Mouse (Mus musculus) adipocyte (in vitro differentiated cells): ENCODE data around the gene Pgam2.
A peak's percentile ranks its signal among the peaks of the same experiment; 100 is the strongest.

Source experiments
- DNase-seq: peaks from one replicate; pipeline ENCODE4 v3.0.0-alpha.2; 2016; ENCODE audit warnings: low spot score

Pgam2 gene

GRCm38 (mm10) chr11:5805711-5806110 lies 2.2 kb upstream of the Pgam2 start:
- DNase-seq = no peak

DNA sequence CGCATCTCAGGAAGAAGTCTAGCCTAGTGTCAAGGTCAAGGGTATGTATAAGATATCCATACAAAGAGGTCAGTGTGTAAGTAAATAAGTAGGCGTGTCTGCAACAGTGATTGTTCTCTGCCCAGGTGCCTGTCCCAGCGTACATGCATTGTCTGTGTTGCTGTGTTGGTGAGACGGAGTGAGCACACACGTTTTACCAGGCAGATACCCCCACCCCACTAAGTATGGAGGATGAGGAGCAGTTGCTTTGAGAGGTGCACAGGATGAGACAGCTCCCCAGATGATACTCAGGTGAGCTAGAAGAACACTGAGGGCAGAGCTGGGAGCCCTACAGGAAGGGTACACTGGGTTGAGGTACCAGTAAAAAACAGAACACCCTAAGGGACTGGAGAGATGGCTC lies 641 bp upstream of the Pgam2 start:
- DNase-seq = no peak

- peak; percentile 25 for DNase-seq
These were observed 896 bp downstream of the Pgam2 start for GRCm38 (mm10) chr11:5802457-5803217.

GRCm38 (mm10) chr11:5802005-5802404 lies 1.5 kb downstream of the Pgam2 start:
- peak; percentile 8 for DNase-seq

DNA sequence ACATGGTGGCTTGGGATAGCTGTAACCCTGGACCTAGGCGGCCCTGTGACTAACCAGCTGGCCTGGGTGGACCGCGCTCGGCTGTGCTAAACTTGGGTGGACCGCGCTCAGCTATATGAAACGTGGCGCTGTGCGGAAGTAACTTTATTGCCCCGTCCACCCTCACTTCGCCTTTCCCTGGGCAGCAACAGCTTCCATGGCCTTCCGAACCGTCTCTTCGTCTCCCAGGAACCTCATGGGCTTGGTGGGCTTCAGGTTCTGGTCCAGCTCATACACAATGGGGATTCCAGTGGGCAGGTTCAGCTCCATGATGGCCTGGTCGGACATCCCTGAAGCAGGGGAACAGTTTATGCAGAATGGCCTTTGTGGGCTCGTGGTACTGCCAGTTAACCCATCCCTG lies 2.0 kb downstream of the Pgam2 start:
- no peak for DNase-seq

DNA sequence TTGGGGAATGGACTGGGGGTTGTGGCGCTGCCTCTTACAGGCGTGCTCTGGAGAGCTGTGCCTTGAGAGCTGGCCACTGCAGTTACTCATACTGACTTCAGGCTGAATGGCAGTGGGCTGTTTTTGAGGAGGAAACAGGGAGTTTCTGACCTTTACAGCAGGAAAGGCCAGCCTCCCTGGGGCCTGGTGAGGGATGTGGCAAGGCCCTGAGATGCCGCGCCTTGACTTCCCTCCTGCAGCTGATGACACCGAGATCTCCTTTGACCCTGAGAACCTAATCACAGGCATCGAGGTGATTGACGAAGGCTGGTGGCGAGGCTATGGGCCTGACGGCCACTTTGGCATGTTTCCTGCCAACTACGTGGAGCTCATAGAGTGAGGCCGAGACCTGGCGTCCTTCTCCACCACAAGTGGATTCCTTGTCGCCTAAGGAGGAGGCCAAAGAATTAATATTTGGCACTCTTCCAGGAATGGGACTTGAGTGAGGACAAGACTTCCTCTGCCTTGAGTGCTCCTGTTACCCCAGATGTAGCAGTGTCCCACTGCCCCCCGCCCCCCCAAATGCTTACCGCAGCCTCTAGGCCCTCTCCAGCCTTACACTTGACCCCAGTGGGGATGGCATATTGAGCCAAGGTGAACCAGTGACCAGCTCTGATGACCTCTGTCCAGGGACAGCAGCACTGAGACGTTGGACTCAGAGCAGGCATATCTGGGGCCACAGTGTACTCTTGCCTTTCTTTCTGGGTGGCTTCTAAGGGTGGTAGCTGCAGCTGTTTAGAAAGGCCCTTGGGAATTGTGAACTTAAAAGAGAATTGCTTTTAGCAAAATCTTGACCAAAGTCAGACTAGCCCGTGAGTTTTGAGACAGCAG lies 3.7 kb downstream of the Pgam2 start:
- no peak for DNase-seq

- DNase-seq = no peak
These were observed 5.6 kb downstream of the Pgam2 start for GRCm38 (mm10) chr11:5797928-5798327.

GRCm38 (mm10) chr11:5797371-5797770 lies 6.2 kb downstream of the Pgam2 start:
- DNase-seq = no peak

DNA sequence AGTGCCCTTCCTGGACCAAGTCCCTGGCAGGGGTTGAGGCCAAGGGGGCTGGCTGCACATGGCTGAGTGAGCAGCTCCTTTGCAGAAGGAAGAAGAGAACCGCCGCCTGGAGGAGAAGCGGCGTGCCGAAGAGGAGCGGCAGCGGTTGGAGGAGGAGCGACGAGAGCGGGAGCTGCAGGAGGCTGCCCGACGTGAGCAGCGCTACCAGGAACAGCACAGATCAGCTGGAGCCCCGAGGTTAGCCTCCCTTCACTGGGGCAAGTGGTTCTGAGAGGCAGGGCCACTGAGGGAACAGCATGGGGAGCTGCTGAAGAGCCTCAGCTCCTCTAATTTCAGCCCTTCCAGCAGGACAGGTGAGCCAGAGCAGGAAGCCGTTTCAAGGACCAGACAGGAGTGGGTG lies 6.6 kb downstream of the Pgam2 start:
- no peak for DNase-seq

DNA sequence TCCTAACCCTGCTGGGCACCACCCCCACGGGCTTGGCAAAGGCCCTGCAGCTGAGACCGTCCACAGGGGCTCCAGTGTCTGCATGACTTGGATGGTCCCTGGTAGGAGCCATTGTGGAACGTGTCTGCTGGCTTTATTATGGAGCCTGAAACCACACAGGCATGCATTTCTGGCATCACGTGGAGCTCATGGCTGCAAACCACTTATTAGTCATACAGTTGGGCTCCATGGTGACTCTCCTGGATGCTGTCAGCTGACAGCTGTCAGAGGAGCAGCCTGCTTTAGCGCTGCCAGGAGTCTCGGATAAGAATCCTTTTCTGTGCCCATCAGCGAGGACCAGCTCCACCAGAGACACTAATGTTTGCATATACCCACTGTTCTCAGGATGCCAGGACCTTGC lies 7.8 kb downstream of the Pgam2 start:
- peak; percentile 14 for DNase-seq

DNA sequence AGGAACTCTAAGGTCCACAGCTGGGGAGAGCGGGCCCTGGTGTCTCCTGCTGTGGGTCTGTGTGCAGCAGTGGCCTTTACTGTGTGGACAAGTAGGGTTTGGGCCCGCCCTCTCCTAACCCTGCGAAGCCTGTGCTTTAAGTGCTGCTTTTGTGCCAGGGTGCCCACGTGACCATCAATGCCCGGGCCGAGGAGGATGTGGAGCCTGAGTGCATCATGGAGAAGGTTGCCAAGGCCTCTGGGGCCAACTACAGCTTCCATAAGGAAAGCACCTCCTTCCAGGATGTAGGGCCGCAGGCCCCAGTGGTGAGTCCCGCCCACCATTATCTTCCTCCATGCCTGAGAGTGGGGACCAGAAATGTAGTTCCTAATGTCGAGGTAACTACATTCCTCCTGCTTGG lies 8.2 kb downstream of the Pgam2 start:
- no peak for DNase-seq

- DNase-seq = no peak
These were observed 13.1 kb downstream of the Pgam2 start for GRCm38 (mm10) chr11:5790431-5790830.

- no peak for DNase-seq
These were observed 13.7 kb downstream of the Pgam2 start for GRCm38 (mm10) chr11:5789754-5790333.

- DNase-seq = peak; percentile 39
These were observed 14.3 kb downstream of the Pgam2 start for GRCm38 (mm10) chr11:5789071-5789753.

DNA sequence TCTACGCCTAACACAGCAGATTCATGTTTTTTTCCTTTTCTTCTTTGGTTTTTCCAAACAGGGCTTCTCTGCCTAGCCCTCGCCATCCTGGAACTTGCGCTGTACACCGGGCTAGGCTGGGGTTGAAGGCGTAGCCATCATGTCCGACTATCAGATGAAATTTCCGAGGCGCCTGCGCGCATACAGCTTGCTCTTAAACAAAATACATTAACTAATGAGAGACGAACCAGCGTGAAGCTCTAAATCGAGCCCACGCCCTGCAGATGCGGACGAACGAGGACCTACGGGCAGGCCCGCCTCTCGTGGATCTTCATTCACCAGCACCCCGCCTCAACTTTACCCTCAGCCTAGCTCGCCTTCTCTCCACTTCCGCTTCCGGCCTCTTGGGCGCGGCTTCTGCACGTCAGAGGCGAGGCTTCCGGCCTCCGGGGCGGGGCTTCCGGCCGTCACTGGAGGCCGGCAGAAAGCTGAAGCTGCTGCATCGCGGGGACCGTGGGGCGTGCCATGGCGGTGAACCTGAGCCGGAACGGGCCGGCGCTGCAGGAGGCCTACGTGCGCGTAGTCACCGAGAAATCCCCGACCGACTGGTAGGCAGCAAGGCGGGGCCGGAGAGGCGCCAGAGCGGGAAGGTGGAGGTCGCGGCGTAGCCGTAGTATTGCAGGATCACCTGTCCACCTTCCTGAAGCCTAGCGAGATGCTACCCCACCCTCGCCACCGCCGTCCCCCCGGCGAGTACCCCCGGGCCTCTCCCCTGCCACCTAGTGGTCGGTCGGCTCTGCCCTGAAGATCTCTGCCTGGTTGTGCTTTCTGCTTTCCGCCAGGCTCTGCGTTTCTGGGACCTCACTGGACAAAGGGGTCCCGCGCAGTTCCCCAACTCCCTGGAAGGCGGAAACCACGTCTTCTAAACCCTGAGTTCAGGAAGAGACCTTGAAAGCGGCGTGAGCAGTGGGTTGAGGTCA lies 15.2 kb downstream of the Pgam2 start, which contains the start of gene Dbnl:
Gene Dbnl (plus strand): TSS at position 433 of the 959 bp plus-strand sequence.
- DNase-seq = peak; percentile 96

DNA sequence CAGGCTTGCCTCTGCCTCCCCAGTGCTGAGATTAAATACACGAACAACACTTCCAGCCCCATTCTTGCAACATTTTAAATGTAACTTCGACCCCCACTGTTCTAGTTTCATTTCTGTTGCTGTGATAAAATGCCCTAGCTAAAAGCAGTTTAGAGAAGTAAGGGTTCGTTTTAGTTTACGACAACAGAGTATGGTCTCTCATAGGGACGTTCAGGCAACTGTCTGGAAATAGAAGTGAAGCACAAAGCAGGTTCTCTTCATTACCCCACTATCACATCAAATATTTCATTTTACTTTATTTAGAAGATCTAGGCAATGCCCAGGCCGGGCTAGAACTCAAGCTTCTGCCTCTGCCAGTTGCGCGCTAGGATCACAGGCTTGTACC lies 15.9 kb downstream of the Pgam2 start:
- DNase-seq = no peak

DNA sequence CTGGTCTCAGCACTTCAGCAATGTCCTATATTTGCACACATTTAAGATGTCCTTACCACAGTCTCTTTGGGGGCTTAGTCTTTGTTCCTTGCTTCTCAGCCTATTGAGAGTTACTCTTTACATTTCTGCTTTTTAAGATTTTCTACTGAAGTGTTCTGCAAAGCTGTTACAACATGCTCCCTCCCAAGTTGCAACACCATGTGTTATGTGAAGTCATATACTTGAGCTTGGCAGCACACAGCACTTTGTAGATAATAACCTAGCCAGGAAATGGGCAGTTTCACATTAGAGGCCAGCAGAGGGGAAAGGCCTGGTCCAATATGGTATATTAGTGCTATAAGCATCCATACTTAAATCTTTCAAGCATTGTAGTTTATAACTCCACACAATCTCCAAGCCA lies 17.8 kb downstream of the Pgam2 start:
- peak; percentile 77 for DNase-seq

DNA sequence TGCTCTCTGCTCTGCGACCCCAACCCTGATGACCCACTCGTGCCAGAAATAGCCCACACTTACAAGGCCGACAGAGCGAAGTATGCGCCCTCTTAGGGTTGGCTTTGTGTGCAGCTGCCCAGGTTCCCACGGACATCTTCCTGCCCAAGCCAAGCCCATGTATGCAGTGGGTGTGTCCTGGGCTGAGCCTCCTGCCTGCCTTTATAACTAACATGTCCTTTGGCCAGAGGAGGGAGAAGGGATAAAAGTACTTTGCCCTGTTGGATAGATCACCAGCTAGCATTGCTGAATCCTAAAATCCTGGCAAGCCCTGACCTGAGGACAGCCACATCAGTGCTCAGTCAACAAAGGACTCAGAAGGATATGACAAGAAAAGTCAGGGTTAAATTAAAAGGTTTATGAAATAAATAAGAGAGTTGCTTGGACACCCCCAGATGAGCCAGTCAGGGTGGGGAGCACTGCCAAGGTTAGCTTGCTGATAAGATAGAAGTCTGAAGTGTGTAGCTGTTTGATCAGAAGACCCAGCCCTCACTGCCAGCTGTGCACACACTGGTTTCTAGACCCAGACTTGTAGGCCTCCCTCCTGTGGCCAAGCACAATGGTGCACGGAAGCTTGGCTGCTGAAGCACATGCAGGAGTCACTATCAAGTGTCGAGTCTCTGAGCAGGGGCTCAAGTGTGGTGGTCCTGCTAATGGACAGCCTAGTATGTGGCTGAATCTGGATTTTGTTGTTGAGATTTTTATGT lies 21.2 kb downstream of the Pgam2 start:
- peak; percentile 42 for DNase-seq

DNA sequence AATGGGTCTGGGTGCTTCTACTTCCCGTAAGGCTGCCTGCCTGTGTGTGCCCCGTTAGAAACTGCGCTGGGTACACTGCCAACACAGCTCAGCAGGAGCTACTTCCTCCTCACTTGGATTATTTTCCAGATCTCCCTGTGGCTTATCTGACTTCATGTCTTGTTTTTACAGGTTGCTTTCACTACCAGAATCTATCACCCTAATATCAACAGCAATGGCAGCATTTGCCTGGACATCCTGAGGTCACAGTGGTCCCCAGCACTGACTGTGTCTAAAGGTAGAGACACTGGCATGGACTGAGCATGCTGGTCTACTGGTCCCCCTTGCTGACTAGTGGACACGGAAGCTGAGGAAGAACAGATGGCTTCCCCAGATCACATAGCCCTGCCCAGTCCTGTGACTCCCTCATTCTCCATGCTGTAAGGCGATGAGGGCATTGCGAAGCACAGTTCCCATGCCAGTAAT lies 23.5 kb downstream of the Pgam2 start:
- DNase-seq = no peak

GRCm38 (mm10) chr11:5778481-5778880 lies 25.1 kb downstream of the Pgam2 start:
- DNase-seq = no peak
